In the genomic region with DNA sequence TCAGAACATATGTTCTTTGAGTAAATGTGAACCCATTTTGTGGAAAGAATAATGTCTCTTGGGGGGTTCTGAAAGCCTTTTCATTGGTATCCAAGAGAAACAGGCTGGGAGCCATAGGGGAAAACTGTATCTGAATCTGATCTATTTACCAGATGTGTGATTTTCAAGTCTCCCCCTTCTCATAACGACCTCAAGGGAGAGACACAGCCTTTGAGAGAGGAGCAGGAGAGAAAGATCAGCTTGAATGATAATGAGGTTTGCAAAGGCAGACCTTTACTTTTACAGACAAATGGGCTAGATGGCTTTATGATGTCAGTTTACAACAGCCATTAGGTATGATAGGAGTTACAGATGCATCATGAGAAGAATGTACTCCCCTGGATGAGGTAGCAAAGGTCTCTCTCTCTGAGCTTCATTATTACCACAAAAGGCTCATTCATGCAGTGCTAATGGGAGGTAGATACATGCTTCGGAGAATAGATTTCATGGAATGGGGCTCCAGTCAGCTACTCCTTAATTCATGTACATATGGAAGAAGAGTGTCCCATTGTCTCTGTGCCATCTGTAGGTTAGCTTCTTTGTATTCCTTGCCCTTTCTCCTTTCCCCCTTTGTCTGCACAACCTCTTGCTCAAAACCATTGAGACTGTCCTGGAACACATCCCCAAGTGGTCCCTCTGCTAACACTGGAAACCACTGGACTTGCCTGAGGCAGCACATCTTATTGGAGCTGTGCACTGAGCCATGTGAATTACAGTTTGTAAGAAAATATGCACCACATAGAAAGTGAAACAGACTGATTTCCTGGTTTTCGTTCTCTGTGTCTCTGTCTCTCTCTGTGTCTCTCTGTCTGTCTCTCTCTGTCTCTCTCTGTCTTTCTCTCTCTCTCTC, we compare ENCODE assay signal across 18 mouse cellular contexts.
DNase-seq lines count a peak whose midpoint lies in the region; ATAC-seq and TF ChIP-seq lines count a peak whose summit lies in the region.
"Had no signal": no experiment of that assay in that cellular context is flagged by ENCODE, and none has a peak within 500 bp of the region (broad histone marks: within the 10 kb centered on the region; RNA-seq: fewer than 3 reads in every experiment).

No protein-coding gene starts in this region.

- no peak for DNase-seq in forebrain, embryonic 11.5 days (ENCODE audit: low spot score)
- DNase-seq in midbrain, embryonic 14.5 days: peak; percentile 9
- DNase-seq in midbrain, embryonic 10.5 days (ENCODE audit: low spot score): no peak
- DNase-seq in hindbrain, embryonic 14.5 days (ENCODE audit: low spot score): no peak
- DNase-seq in cerebellum, adult 2 months: no peak
- no peak for DNase-seq in cerebellum, postnatal 14 days
- DNase-seq in lung, postnatal 4 days: no peak
- DNase-seq: adrenal gland, postnatal 25 days; cerebellum, postnatal 36 days; heart, postnatal 14 days; layer of hippocampus, adult 9-11 months; lung, postnatal 36 days; thymus, postnatal 25 days had no signal

- H3K9me3 ChIP-seq in forebrain, embryonic 11.5 days (ENCODE audit: control insufficient read depth, low read length): no peaks in the 10 kb centered on the region
- H3K9me3 ChIP-seq in forebrain, embryonic 15.5 days: no peaks in the 10 kb centered on the region
- no peaks in the 10 kb centered on the region for H3K9me3 ChIP-seq in midbrain, embryonic 14.5 days (ENCODE audit: control insufficient read depth, low read length)
- no peaks in the 10 kb centered on the region for H3K9me3 ChIP-seq in midbrain, embryonic 10.5 days (replicated peaks)
- no peaks in the 10 kb centered on the region for H3K9me3 ChIP-seq in hindbrain, embryonic 14.5 days (ENCODE audit: control insufficient read depth, low read length)
- H3K9me3 ChIP-seq: intestine, embryonic 15.5 days; liver, embryonic 15.5 days had no signal

- no peak overlapping the region for H3K4me3 ChIP-seq in forebrain, embryonic 11.5 days (ENCODE audit: low read depth, low read length)
- H3K4me3 ChIP-seq in forebrain, embryonic 15.5 days: no peak overlapping the region
- H3K4me3 ChIP-seq in midbrain, embryonic 14.5 days (replicated peaks; ENCODE audit: low read depth, low read length): no peak overlapping the region
- H3K4me3 ChIP-seq in midbrain, embryonic 10.5 days: no peak overlapping the region
- no peak overlapping the region for H3K4me3 ChIP-seq in hindbrain, embryonic 14.5 days (replicated peaks; ENCODE audit: low read length)
- no peak overlapping the region for H3K4me3 ChIP-seq in cerebellum, adult 2 months (replicated peaks; ENCODE audit: insufficient read depth, low read depth, low read length)
- H3K4me3 ChIP-seq: intestine, embryonic 15.5 days; liver, embryonic 15.5 days had no signal

- H3K27ac ChIP-seq in forebrain, embryonic 11.5 days (ENCODE audit: low read depth, low read length): no peak overlapping the region
- no peak overlapping the region for H3K27ac ChIP-seq in forebrain, embryonic 15.5 days (replicated peaks)
- no peak overlapping the region for H3K27ac ChIP-seq in midbrain, embryonic 14.5 days (replicated peaks; ENCODE audit: low read depth, low read length)
- H3K27ac ChIP-seq in midbrain, embryonic 10.5 days (replicated peaks): no peak overlapping the region
- no peak overlapping the region for H3K27ac ChIP-seq in hindbrain, embryonic 14.5 days
- H3K27ac ChIP-seq in cerebellum, adult 2 months (ENCODE audit: insufficient read depth, low read length): no peak overlapping the region
- H3K27ac ChIP-seq: intestine, embryonic 15.5 days; kidney, postnatal 0 days; liver, embryonic 15.5 days; stomach, postnatal 0 days had no signal

- no peak overlapping the region for H3K4me2 ChIP-seq in forebrain, embryonic 11.5 days (ENCODE audit: low read depth, low read length, severe bottlenecking)
- no peak overlapping the region for H3K4me2 ChIP-seq in forebrain, embryonic 15.5 days (replicated peaks)
- H3K4me2 ChIP-seq in midbrain, embryonic 14.5 days (ENCODE audit: low read length): no peak overlapping the region
- no peak overlapping the region for H3K4me2 ChIP-seq in hindbrain, embryonic 14.5 days (replicated peaks)
- H3K4me2 ChIP-seq: intestine, embryonic 15.5 days; liver, embryonic 15.5 days had no signal

- WGBS in forebrain, embryonic 11.5 days: 30% methylated on average over 3 of the region's 3 CpGs
- 29% methylated on average over 3 of the region's 3 CpGs for WGBS in forebrain, embryonic 15.5 days
- WGBS in midbrain, embryonic 14.5 days: 34% methylated on average over 3 of the region's 3 CpGs
- 58% methylated on average over 3 of the region's 3 CpGs for WGBS in midbrain, embryonic 10.5 days
- WGBS in hindbrain, embryonic 14.5 days: 17% methylated on average over 3 of the region's 3 CpGs
- WGBS in cerebellum, adult 2 months: 30% methylated on average over 3 of the region's 3 CpGs

- no peaks in the 10 kb centered on the region for H3K27me3 ChIP-seq in forebrain, embryonic 11.5 days (ENCODE audit: control insufficient read depth, insufficient read depth, low read length)
- no peaks in the 10 kb centered on the region for H3K27me3 ChIP-seq in forebrain, embryonic 15.5 days
- H3K27me3 ChIP-seq in midbrain, embryonic 14.5 days (ENCODE audit: control insufficient read depth, insufficient read depth, low read length): no peaks in the 10 kb centered on the region
- H3K27me3 ChIP-seq in midbrain, embryonic 10.5 days (ENCODE audit: low read depth, poor library complexity, severe bottlenecking): no peaks in the 10 kb centered on the region
- no peaks in the 10 kb centered on the region for H3K27me3 ChIP-seq in hindbrain, embryonic 14.5 days (ENCODE audit: control insufficient read depth, insufficient read depth, low read length)
- no peaks in the 10 kb centered on the region for H3K27me3 ChIP-seq in cerebellum, adult 2 months (ENCODE audit: control insufficient read depth, insufficient read depth, low read length)
- H3K27me3 ChIP-seq: intestine, embryonic 15.5 days; liver, embryonic 15.5 days had no signal

- TF ChIP-seq CTCF in cerebellum, adult 2 months (IDR thresholded peaks at IDR 0.05; ENCODE audit: borderline replicate concordance, insufficient read depth, low read depth, low read length): no peak

- TF ChIP-seq POLR2A in cerebellum, adult 2 months (IDR thresholded peaks at IDR 0.05; ENCODE audit: borderline replicate concordance, insufficient read depth, low read length): no peak

- ATAC-seq in forebrain, embryonic 11.5 days (replicated peaks; ENCODE audit: low FRiP score): peak; percentile 49; the same call in 1 of the 2 replicates
- no peak for ATAC-seq in forebrain, embryonic 15.5 days (replicated peaks)
- no peak for ATAC-seq in midbrain, embryonic 14.5 days (ENCODE audit: low FRiP score, low TSS enrichment)
- peak; percentile 57; the same call in 1 of the 2 replicates for ATAC-seq in hindbrain, embryonic 14.5 days (ENCODE audit: low FRiP score)
- ATAC-seq: intestine, embryonic 15.5 days had no signal

- H3K36me3 ChIP-seq in forebrain, embryonic 11.5 days (ENCODE audit: control insufficient read depth, insufficient read depth, low read length): no peaks in the 10 kb centered on the region
- H3K36me3 ChIP-seq in forebrain, embryonic 15.5 days: no peaks in the 10 kb centered on the region
- no peaks in the 10 kb centered on the region for H3K36me3 ChIP-seq in midbrain, embryonic 14.5 days (ENCODE audit: control insufficient read depth, insufficient read depth, low read length)
- no peaks in the 10 kb centered on the region for H3K36me3 ChIP-seq in midbrain, embryonic 10.5 days
- no peaks in the 10 kb centered on the region for H3K36me3 ChIP-seq in hindbrain, embryonic 14.5 days (replicated peaks; ENCODE audit: control insufficient read depth, insufficient read depth)
- H3K36me3 ChIP-seq: intestine, embryonic 15.5 days; liver, embryonic 15.5 days had no signal

- no peaks in the 10 kb centered on the region for H3K4me1 ChIP-seq in forebrain, embryonic 11.5 days (replicated peaks; ENCODE audit: control insufficient read depth, insufficient read depth, low read length)
- no peaks in the 10 kb centered on the region for H3K4me1 ChIP-seq in forebrain, embryonic 15.5 days
- H3K4me1 ChIP-seq in midbrain, embryonic 14.5 days (ENCODE audit: control insufficient read depth, insufficient read depth, low read length): no peaks in the 10 kb centered on the region
- H3K4me1 ChIP-seq in midbrain, embryonic 10.5 days: peaks cover 11% of the 10 kb centered on the region; the same call in 1 of the 2 replicates
- H3K4me1 ChIP-seq in hindbrain, embryonic 14.5 days (replicated peaks; ENCODE audit: control insufficient read depth, insufficient read depth, low read length): 0 out of 2 replicates have a peak, but pooled peaks cover 8% of the 10 kb centered on the region
- H3K4me1 ChIP-seq in cerebellum, adult 2 months (ENCODE audit: control insufficient read depth, insufficient read depth, low read length): no peaks in the 10 kb centered on the region
- H3K4me1 ChIP-seq: intestine, embryonic 15.5 days; liver, embryonic 15.5 days had no signal

- H3K9ac ChIP-seq in forebrain, embryonic 11.5 days (ENCODE audit: low read length): no peak overlapping the region
- no peak overlapping the region for H3K9ac ChIP-seq in forebrain, embryonic 15.5 days (replicated peaks)
- H3K9ac ChIP-seq in midbrain, embryonic 14.5 days (replicated peaks; ENCODE audit: low read length): no peak overlapping the region
- no peak overlapping the region for H3K9ac ChIP-seq in hindbrain, embryonic 14.5 days
- H3K9ac ChIP-seq: intestine, embryonic 15.5 days; liver, embryonic 15.5 days had no signal

Comparison
In these comparisons a context has a peak if more than half of its experiments do, and no peak if none do; other contexts are left out.
1. ATAC-seq: peak in forebrain, embryonic 11.5 days (single experiment) and hindbrain, embryonic 14.5 days (single experiment); none in forebrain, embryonic 15.5 days (single experiment) and midbrain, embryonic 14.5 days (single experiment).